Mouse (Mus musculus): ENCODE results near the gene Nck1. TPM values are rescaled to one million over a fixed set of nuclear protein-coding genes. Genes with fewer than 3 reads are reported as not detected.

The Nck1 gene
- total RNA-seq, 2 experiments from 2014 or later = 31.1 to 35.0 TPM

GRCm38 (mm10) chr9:100474056-100474455, 71.9 kb downstream of the Nck1 start:
- DNase-seq (ENCODE audit: low spot score in 2 of 2) = no peak
- intact Hi-C loops (cut with DNase I) = no loop called here

- no peak for DNase-seq (ENCODE audit: low spot score in 2 of 2)
- intact Hi-C loops (cut with DNase I) = no loop called here
Measured at GRCm38 (mm10) chr9:100473361-100473760, 72.6 kb downstream of the Nck1 start.

GRCm38 (mm10) chr9:100472931-100473330, 73.0 kb downstream of the Nck1 start:
- no peak for DNase-seq (ENCODE audit: low spot score in 2 of 2)
- intact Hi-C loops (cut with DNase I) = no loop called here

GRCm38 (mm10) chr9:100471605-100471953, 74.4 kb downstream of the Nck1 start:
- intact Hi-C loops (cut with DNase I) = no loop called here
- no peak for DNase-seq (ENCODE audit: low spot score in 2 of 2)

- intact Hi-C loops (cut with DNase I) = no loop called here
- no peak for DNase-seq (ENCODE audit: low spot score in 2 of 2)
Measured at GRCm38 (mm10) chr9:100470936-100471604, 74.9 kb downstream of the Nck1 start.

- no peak for DNase-seq (ENCODE audit: low spot score in 2 of 2)
- intact Hi-C loops (cut with DNase I) = no loop called here
Measured at GRCm38 (mm10) chr9:100470228-100470627, 75.7 kb downstream of the Nck1 start.

GRCm38 (mm10) chr9:100469681-100470080, 76.3 kb downstream of the Nck1 start:
- intact Hi-C loops (cut with DNase I) = no loop called here
- DNase-seq (ENCODE audit: low spot score in 2 of 2) = no peak

GRCm38 (mm10) chr9:100468151-100468550, 77.8 kb downstream of the Nck1 start:
- intact Hi-C loops (cut with DNase I) = no loop called here

GRCm38 (mm10) chr9:100467653-100468052, 78.3 kb downstream of the Nck1 start:
- DNase-seq (ENCODE audit: low spot score in 2 of 2) = no peak
- intact Hi-C loops (cut with DNase I) = no loop called here

More at GRCm38 (mm10) chr9:100468151-100468550, 77.8 kb downstream of the Nck1 start:
- no peak for DNase-seq (ENCODE audit: low spot score in 2 of 2)

- no peak for DNase-seq (ENCODE audit: low spot score in 2 of 2)
- intact Hi-C loops (cut with DNase I) = no loop called here
Measured at GRCm38 (mm10) chr9:100466743-100467142, 79.2 kb downstream of the Nck1 start.

GRCm38 (mm10) chr9:100465988-100466387, 79.9 kb downstream of the Nck1 start:
- intact Hi-C loops (cut with DNase I) = no loop called here
- no peak for DNase-seq (ENCODE audit: low spot score in 2 of 2)

- intact Hi-C loops (cut with DNase I) = no loop called here
- DNase-seq (ENCODE audit: low spot score in 2 of 2) = no peak
Measured at GRCm38 (mm10) chr9:100465380-100465779, 80.6 kb downstream of the Nck1 start.

- intact Hi-C loops (cut with DNase I) = no loop called here
- DNase-seq (ENCODE audit: low spot score in 2 of 2) = no peak
Measured at GRCm38 (mm10) chr9:100463771-100464170, 82.2 kb downstream of the Nck1 start.

GRCm38 (mm10) chr9:100462098-100462497, 83.8 kb downstream of the Nck1 start:
- intact Hi-C loops (cut with DNase I) = no loop called here
- no peak for DNase-seq (ENCODE audit: low spot score in 2 of 2)

GRCm38 (mm10) chr9:100461671-100462070, 84.3 kb downstream of the Nck1 start:
- DNase-seq (ENCODE audit: low spot score in 2 of 2) = peak; percentile 23 to 54
- intact Hi-C loops (cut with DNase I) = no loop called here

- no peak for DNase-seq (ENCODE audit: low spot score in 2 of 2)
- intact Hi-C loops (cut with DNase I) = no loop called here
Measured at GRCm38 (mm10) chr9:100460203-100460602, 85.7 kb downstream of the Nck1 start.

GRCm38 (mm10) chr9:100457971-100458681, 87.8 kb downstream of the Nck1 start:
- no peak for DNase-seq (ENCODE audit: low spot score in 2 of 2)
- intact Hi-C loops (cut with DNase I) = loop anchor here (10.0 kb wide), 1 partner anchor 547 kb away; no protein-coding TSS in a partner anchor

GRCm38 (mm10) chr9:100454664-100454993, 91.3 kb downstream of the Nck1 start:
- intact Hi-C loops (cut with DNase I) = loop anchor here (2.0 to 10.0 kb wide), 4 partner anchors 188 to 703 kb away; no protein-coding TSS in a partner anchor
- DNase-seq (ENCODE audit: low spot score in 2 of 2) = no peak

GRCm38 (mm10) chr9:100453944-100454663, 91.8 kb downstream of the Nck1 start:
- intact Hi-C loops (cut with DNase I) = loop anchor here (2.0 to 10.0 kb wide), 4 partner anchors 189 to 703 kb away; no protein-coding TSS in a partner anchor
- DNase-seq (ENCODE audit: low spot score in 2 of 2) = peak; percentile 39 to 67

GRCm38 (mm10) chr9:100452432-100452831, 93.5 kb downstream of the Nck1 start:
- intact Hi-C loops (cut with DNase I) = loop anchor here (5.0 to 10.0 kb wide), 2 partner anchors 552 to 705 kb away; no protein-coding TSS in a partner anchor
- DNase-seq (ENCODE audit: low spot score in 2 of 2) = no peak
